Mouse (Mus musculus) kidney, postnatal 25 days (tissue): ENCODE measurements at regions not wholly inside any gene's neighbourhood (a gene's known extent, or its start where the extent isn't known, plus 50 kb on each side); places are given as distances from the start of the nearest gene placed in this dataset.

Experiments
- DNase-seq, 2 experiments: peaks; one replicate each; pipeline ENCODE4 v3.0.0; 2021; ENCODE audit warnings: mixed read lengths in 2 of 2

GRCm38 (mm10) chr8:89632304-89632703 is 588.3 kb upstream of the Sall1 start:
- DNase-seq, result no peak

GRCm38 (mm10) chr8:89630540-89630939 is 586.6 kb upstream of the Sall1 start:
- DNase-seq, result peak in 1 of 2 experiments; percentile 34

GRCm38 (mm10) chr8:89618089-89618488 is 574.1 kb upstream of the Sall1 start:
- DNase-seq, result no peak

- no peak for DNase-seq
Observed at GRCm38 (mm10) chr8:89615863-89616558, 572.0 kb upstream of the Sall1 start.

- no peak for DNase-seq
Observed at GRCm38 (mm10) chr8:89609074-89609473, 565.1 kb upstream of the Sall1 start.

- DNase-seq, result no peak
Observed at GRCm38 (mm10) chr8:89605905-89606468, 562.0 kb upstream of the Sall1 start.

- DNase-seq, result peak in 1 of 2 experiments; percentile 4
Observed at GRCm38 (mm10) chr8:89604461-89604860, 560.5 kb upstream of the Sall1 start.

- no peak for DNase-seq
Observed at GRCm38 (mm10) chr8:89596380-89596779, 552.4 kb upstream of the Sall1 start.

GRCm38 (mm10) chr8:89583091-89583490 is 539.1 kb upstream of the Sall1 start:
- DNase-seq, result no peak

GRCm38 (mm10) chr8:89582566-89582965 is 538.6 kb upstream of the Sall1 start:
- DNase-seq, result no peak

GRCm38 (mm10) chr8:89571816-89572215 is 527.9 kb upstream of the Sall1 start:
- peak; percentile 86 to 87 for DNase-seq

GRCm38 (mm10) chr8:89570639-89571325 is 526.8 kb upstream of the Sall1 start:
- DNase-seq, result no peak

- no peak for DNase-seq
Observed at GRCm38 (mm10) chr8:89569406-89569805, 525.4 kb upstream of the Sall1 start.

- DNase-seq, result no peak
Observed at GRCm38 (mm10) chr8:89568641-89569040, 524.7 kb upstream of the Sall1 start.

- no peak for DNase-seq
Observed at GRCm38 (mm10) chr8:89566986-89567385, 523.0 kb upstream of the Sall1 start.

- peak in 1 of 2 experiments; percentile 37 for DNase-seq
Observed at GRCm38 (mm10) chr8:89566461-89566860, 522.5 kb upstream of the Sall1 start.

GRCm38 (mm10) chr8:89565147-89565826 is 521.3 kb upstream of the Sall1 start:
- DNase-seq, result no peak

- no peak for DNase-seq
Observed at GRCm38 (mm10) chr8:89563544-89563943, 519.6 kb upstream of the Sall1 start.

GRCm38 (mm10) chr8:89562597-89562996 is 518.6 kb upstream of the Sall1 start:
- DNase-seq, result no peak

GRCm38 (mm10) chr8:89541231-89541630 is 497.3 kb upstream of the Sall1 start:
- no peak for DNase-seq

- no peak for DNase-seq
Observed at GRCm38 (mm10) chr8:89534605-89535004, 490.6 kb upstream of the Sall1 start.

- DNase-seq, result no peak
Observed at GRCm38 (mm10) chr8:89525041-89525440, 481.1 kb upstream of the Sall1 start.

- DNase-seq, result no peak
Observed at GRCm38 (mm10) chr8:89523336-89523735, 479.4 kb upstream of the Sall1 start.
